Mouse (Mus musculus) embryonic fibroblast, embryonic 13.5 days (primary cell): Measurements from ENCODE around the gene Uba2.

Experiments
- CTCF ChIP-seq: IDR thresholded peaks from 2 replicates; pipeline ENCODE4 v1.5.1; 2011; ENCODE audit warnings: mild to moderate bottlenecking, control low read depth, low read length, moderate library complexity, borderline replicate concordance; ENCODE audit not compliant: insufficient read depth
- POLR2A ChIP-seq: IDR thresholded peaks from 2 replicates; pipeline ENCODE4 v1.6.1; 2011; ENCODE audit warnings: low read depth, mild to moderate bottlenecking, control low read depth, low read length, moderate library complexity

DNA sequence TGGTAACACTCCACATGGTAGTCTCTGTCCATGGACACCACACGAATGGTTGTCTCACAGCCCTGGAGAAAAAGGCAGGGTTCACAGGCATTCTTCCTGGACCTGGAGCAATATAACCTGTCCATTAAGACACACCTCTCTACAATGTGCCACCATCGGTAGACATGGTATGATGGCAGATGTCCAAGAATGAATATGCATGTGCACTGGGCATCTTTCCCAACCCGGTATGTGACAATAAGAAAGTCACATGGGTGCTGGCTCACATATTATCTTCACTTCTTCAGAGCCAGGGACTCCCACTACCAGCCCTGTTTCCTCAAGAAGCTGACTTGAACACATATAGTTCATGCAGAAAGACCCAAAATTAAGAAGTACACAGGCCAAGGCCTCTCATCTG, 52.8 kb downstream of the Uba2 start:
- TF ChIP-seq CTCF = no peak
- no peak for TF ChIP-seq POLR2A
